Mouse (Mus musculus) embryonic facial prominence, embryonic 10.5 days (tissue): Measurements from ENCODE around the gene Snx17. TPM values are rescaled to one million over a fixed set of nuclear protein-coding genes. Genes with fewer than 3 reads are reported as not detected.

Experiments used
- DNase-seq: peaks from one replicate; pipeline ENCODE4 v3.0.0-alpha.2; 2017; ENCODE audit warnings: low spot score
- H3K27ac ChIP-seq: fragments of 300-500 bp; sonication (generic); replicated peaks from 2 replicates; pipeline ENCODE4 v1.5.1; 2016; ENCODE audit warnings: mild to moderate bottlenecking
- H3K27me3 ChIP-seq: fragments of 300-500 bp; sonication (generic); replicated peaks from 2 replicates; pipeline ENCODE4 v1.6.1; 2016; ENCODE audit warnings: low read depth, mild to moderate bottlenecking; ENCODE audit not compliant: poor library complexity, severe bottlenecking
- H3K36me3 ChIP-seq: fragments of 300-500 bp; sonication (generic); replicated peaks from 2 replicates; pipeline ENCODE4 v1.6.1; 2016; ENCODE audit warnings: mild to moderate bottlenecking, moderate library complexity
- H3K4me1 ChIP-seq: fragments of 300-500 bp; sonication (generic); 2 replicates; pipeline ENCODE4 v1.6.1; 2016
- H3K4me3 ChIP-seq: fragments of 300-500 bp; sonication (generic); 2 replicates; pipeline ENCODE4 v1.5.1; 2016; ENCODE audit warnings: mild to moderate bottlenecking, moderate library complexity
- H3K9me3 ChIP-seq: fragments of 300-500 bp; sonication (generic); 2 replicates; pipeline ENCODE4 v1.6.1; 2016; ENCODE audit warnings: mild to moderate bottlenecking
- WGBS: fragments of 180-500 bp; shearing (Covaris S2); methylation state at CpG from one replicate; pipeline ENCODE4 v1.1.7; 2016; 5-methylcytosine and 5-hydroxymethylcytosine counted together
- polyA plus RNA-seq: library from polyadenylated mRNA; unstranded; fragments of >200 nt; fragmentation: Nextera tagmentation; extraction: Ambion mirVana; gene quantifications from 2 replicates; pipeline ENCODE4 v1.2.1, GENCODE M21; 2016

Snx17 gene
- 125 and 127 TPM in 2 replicates for polyA plus RNA-seq

DNA sequence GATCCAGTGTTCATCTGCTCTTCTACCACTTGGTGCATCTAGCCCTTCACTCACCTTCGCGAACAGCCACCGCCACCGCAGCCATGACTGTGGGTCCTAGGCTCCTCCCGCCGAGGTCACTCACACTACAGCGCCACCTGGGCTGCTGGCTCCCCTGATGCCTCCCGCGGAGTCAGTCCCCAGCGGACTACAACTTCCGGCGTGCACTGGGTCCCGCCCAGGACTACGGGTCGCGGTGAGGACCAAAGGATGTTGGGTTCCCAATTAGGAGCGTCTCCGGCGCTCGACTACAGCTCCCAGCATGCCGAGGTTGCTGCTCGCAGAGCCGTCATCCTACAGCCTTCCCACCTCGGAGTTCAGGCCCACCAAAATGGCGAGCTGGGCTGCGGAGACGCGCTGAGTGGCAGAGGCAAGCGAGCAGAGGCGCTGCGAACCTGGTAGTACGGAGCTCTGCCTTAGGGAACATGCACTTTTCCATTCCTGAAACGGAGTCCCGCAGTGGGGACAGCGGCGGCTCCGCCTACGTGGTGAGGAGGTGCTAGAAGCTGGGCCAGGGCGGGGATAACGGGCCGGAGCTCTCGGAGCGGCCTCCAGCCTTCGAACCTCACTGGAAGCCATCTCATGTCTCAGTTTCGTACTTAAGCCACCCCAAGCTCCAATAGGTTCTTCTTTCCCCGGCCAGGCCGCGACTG is at the start of gene Snx17, which contains the start of gene Eif2b4:
Gene Snx17 (plus strand): TSS at position 289 of the 692 bp plus-strand sequence.
Gene Eif2b4 (minus strand): TSS at position 492 of the 692 bp plus-strand sequence.
- Histone ChIP-seq H3K4me3 (peak within 1 kb of the TSS; percentile 87), H3K9me3 (no peaks in the 10 kb centered on the region), H3K27me3 (no peaks in the 10 kb centered on the region), H3K4me1 (peaks cover 23% of the 10 kb centered on the region), H3K27ac (peak within 1 kb of the TSS; percentile 90), H3K36me3 (peaks cover 72% of the 10 kb centered on the region)
- under 1% methylated on average over 48 of the region's 48 CpGs for WGBS
- peak; percentile 99 for DNase-seq

DNA sequence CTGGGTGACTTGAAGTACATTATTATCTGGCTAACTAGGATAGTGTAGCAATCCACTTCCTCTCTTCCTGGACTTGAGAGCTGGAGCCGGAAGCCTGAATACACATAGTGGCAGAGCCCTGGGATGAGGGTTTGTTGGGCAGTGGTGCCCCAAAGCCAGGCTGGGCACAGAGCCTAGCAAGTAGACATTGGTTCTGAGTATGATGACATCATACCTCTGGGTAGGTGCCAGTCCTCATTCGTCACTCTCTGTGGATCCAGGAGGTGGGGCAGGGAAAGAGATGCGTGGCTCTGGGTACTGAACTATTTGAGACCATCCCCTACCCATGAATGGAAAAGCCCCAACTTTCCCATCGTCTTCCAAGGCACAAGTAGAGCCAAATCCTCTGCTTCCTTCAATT is 43.2 kb upstream of the Snx17 start:
- no peak for DNase-seq
- Histone ChIP-seq H3K27ac (no peak overlapping the region), H3K9me3 (no peaks in the 10 kb centered on the region), H3K27me3 (no peaks in the 10 kb centered on the region), H3K4me1 (peaks cover 10% of the 10 kb centered on the region), H3K4me3 (no peak overlapping the region), H3K36me3 (peaks cover 55% of the 10 kb centered on the region)
- WGBS, result 90% methylated on average over 4 of the region's 4 CpGs

DNA sequence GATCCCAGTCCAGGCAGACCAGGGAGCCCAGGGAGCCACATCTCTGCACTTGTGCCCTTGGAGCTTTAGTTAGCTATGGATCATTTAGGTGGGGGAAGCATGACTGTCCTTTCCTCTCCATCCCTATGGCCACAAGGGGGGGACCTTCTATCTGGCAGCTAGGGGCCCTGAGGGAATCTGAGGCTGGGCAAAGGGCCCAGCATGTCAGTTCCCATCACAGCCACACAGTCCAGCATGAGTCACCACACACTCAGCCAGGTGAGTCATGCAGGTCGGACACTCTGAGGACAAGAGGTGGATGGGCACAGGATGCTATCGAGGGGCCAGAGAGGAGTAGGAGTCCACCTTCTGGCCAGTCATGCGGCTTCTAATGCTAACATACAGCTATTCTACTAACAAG is 41.3 kb upstream of the Snx17 start:
- Histone ChIP-seq H3K4me3 (no peak overlapping the region), H3K27me3 (no peaks in the 10 kb centered on the region), H3K9me3 (no peaks in the 10 kb centered on the region), H3K4me1 (peaks cover 10% of the 10 kb centered on the region), H3K27ac (no peak overlapping the region), H3K36me3 (peaks cover 55% of the 10 kb centered on the region)
- DNase-seq, result no peak
- WGBS, result 90% methylated on average over 3 of the region's 3 CpGs

- H3K4me1 ChIP-seq, result peaks cover 10% of the 10 kb centered on the region
- no peaks in the 10 kb centered on the region for H3K27me3 ChIP-seq
- no peaks in the 10 kb centered on the region for H3K9me3 ChIP-seq
- 42% methylated on average over 6 of the region's 6 CpGs for WGBS
- H3K27ac ChIP-seq, result peak overlapping the region; percentile 84
- peaks cover 60% of the 10 kb centered on the region for H3K36me3 ChIP-seq
- peak overlapping the region; percentile 67 for H3K4me3 ChIP-seq
- DNase-seq, result no peak
Measured at GRCm38 (mm10) chr5:31153516-31154151, 39.4 kb upstream of the Snx17 start.

DNA sequence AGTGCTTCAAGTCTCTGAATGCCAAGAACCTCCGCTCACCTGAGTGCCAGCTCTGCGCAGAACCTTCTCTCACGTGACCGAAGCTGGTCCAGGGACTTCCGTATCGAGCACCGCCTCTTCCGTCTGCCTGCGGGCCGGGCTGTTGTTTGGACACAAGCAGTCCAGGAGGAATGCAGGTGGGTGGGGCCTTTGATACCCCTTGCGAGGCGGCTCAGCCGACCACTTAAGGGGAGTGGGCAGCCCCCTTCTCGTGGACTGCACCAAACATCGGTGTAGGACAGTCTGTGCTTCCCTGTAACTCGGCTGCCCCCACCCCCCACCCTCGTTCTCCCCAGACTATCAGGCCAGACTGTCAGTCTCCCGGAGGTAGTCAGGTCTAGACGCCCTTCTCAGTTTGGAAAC is 38.9 kb upstream of the Snx17 start, which contains the start of gene Mpv17:
Gene Mpv17 (minus strand): TSS at position 100 of the 402 bp plus-strand sequence.
- DNase-seq, result peak; percentile 89
- peaks cover 10% of the 10 kb centered on the region for H3K4me1 ChIP-seq
- H3K27ac ChIP-seq, result peak within 1 kb of the TSS; percentile 84
- peaks cover 63% of the 10 kb centered on the region for H3K36me3 ChIP-seq
- no peaks in the 10 kb centered on the region for H3K9me3 ChIP-seq
- WGBS, result under 1% methylated on average over 19 of the region's 19 CpGs
- peak within 1 kb of the TSS; percentile 67 for H3K4me3 ChIP-seq
- H3K27me3 ChIP-seq, result no peaks in the 10 kb centered on the region

DNA sequence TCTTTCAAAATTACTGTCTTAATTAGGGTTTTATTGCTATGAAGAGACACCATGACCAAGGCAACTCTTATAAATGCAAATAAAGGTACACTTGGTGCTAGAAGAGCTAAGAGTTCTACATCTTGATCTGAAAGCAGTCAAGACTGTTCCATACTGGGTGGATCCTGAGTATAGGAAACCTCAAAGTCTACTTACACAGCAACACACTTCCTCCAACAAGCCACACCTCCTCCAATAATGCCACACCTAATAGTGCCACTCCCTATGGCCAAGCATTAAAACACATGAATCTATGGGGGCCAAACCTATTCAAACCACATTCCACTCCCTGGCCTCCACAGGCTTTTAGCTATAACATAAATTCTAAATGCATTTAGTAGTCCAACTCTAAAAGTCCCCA is 30.6 kb upstream of the Snx17 start:
- Histone ChIP-seq H3K4me3 (no peak overlapping the region), H3K27ac (no peak overlapping the region), H3K36me3 (peaks cover 100% of the 10 kb centered on the region), H3K4me1 (no peaks in the 10 kb centered on the region), H3K9me3 (no peaks in the 10 kb centered on the region), H3K27me3 (no peaks in the 10 kb centered on the region)
- no peak for DNase-seq

GRCm38 (mm10) chr5:31164878-31165277 is 28.1 kb upstream of the Snx17 start:
- Histone ChIP-seq H3K4me1 (no peaks in the 10 kb centered on the region), H3K4me3 (no peak overlapping the region), H3K9me3 (no peaks in the 10 kb centered on the region), H3K27me3 (no peaks in the 10 kb centered on the region), H3K36me3 (peaks cover 100% of the 10 kb centered on the region), H3K27ac (no peak overlapping the region)
- 94% methylated on average over 1 of the region's 1 CpGs for WGBS
- no peak for DNase-seq

DNA sequence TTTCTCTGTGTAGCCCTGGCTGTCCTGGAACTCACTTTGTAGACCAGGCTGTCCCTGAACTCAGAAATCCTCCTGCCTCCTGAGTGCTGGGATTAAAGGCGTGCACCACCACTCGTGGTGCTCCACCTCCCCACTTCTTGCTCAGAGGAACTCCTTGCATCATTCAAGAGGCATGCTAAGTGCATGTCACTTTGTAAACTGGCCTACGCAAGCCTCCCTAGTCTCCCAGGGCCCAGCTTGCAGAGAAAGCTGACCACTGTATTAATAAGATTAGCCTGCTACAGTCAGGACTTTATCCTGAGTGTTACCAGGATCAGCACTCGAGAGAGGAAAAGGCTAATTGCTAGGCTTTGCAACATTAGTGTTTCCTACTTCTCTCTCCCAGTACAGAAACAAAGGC is 24.4 kb upstream of the Snx17 start:
- Histone ChIP-seq H3K4me3 (no peak overlapping the region), H3K36me3 (peaks cover 99% of the 10 kb centered on the region), H3K27me3 (no peaks in the 10 kb centered on the region), H3K27ac (no peak overlapping the region), H3K9me3 (no peaks in the 10 kb centered on the region), H3K4me1 (no peaks in the 10 kb centered on the region)
- DNase-seq, result no peak
- 90% methylated on average over 4 of the region's 4 CpGs for WGBS

DNA sequence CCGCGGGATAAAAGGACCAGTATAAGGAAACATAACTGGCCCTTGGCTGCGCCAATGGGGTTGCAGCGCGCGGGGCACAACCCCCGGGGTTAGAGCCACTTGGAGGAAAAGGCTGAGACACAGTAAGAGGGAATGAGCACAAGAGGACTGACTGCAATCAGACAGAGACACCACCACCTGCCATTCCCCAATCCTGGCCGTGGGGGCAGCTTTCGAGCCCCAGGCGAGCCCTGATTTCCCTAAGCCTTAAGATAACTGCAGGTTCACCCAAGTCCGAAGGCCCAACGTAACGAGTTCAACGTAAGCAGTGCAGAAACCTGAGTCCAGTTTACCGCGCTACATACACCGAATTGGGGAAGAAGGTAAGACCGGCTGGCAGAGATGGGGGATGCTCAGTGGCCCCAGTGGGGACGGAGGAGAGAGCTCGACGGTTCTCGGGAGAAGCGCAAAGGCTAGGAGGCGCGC is 13.7 kb upstream of the Snx17 start:
- Histone ChIP-seq H3K27ac (peak overlapping the region; percentile 94), H3K36me3 (peaks cover 24% of the 10 kb centered on the region), H3K4me3 (peak overlapping the region; percentile 71), H3K4me1 (peaks cover 12% of the 10 kb centered on the region; the same call in 1 of the 2 replicates), H3K27me3 (no peaks in the 10 kb centered on the region), H3K9me3 (no peaks in the 10 kb centered on the region)
- DNase-seq, result peak; percentile 59
- WGBS, result under 1% methylated on average over 25 of the region's 25 CpGs

GRCm38 (mm10) chr5:31179766-31180630 is 13.0 kb upstream of the Snx17 start, which contains the start of the genes Gm29609 and Gtf3c2:
Gene Gm29609 (minus strand): TSS chr5:31179911.
Gene Gtf3c2 (minus strand): TSS chr5:31180144.
- H3K27me3 ChIP-seq, result no peaks in the 10 kb centered on the region
- DNase-seq, result peak; percentile 94
- H3K9me3 ChIP-seq, result no peaks in the 10 kb centered on the region
- H3K4me1 ChIP-seq, result peaks cover 12% of the 10 kb centered on the region; the same call in 1 of the 2 replicates
- peak within 1 kb of the TSS; percentile 71 for H3K4me3 ChIP-seq
- WGBS, result under 1% methylated on average over 59 of the region's 59 CpGs
- H3K27ac ChIP-seq, result peak within 1 kb of the TSS; percentile 94
- H3K36me3 ChIP-seq, result peaks cover 17% of the 10 kb centered on the region

- Histone ChIP-seq H3K36me3 (peaks cover 14% of the 10 kb centered on the region), H3K27me3 (no peaks in the 10 kb centered on the region), H3K4me1 (peaks cover 12% of the 10 kb centered on the region; the same call in 1 of the 2 replicates), H3K27ac (no peak overlapping the region), H3K9me3 (no peaks in the 10 kb centered on the region), H3K4me3 (peak overlapping the region; percentile 71; the same call in 1 of the 2 replicates)
- no peak for DNase-seq
- WGBS, result 92% methylated on average over 9 of the region's 9 CpGs
Measured at GRCm38 (mm10) chr5:31181183-31181770, 11.8 kb upstream of the Snx17 start.

DNA sequence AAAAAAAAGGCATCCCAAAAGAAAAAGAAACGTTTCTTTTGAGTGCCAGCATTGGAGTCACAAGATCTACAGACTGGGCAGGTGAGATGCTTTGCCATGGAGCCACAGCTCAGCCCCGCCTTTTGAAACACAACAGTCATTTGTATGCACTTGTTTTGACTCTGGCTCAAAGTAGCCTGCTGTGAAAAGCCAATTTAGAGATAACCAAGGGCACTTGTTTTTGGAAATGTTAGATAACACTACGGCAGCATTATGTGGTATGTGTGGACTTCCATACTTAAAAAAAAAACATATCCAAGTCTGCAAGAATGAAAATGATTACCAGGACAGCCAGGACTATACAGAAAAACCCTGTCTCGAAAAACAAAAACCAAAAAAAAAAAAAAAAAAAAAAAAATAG is 9.3 kb upstream of the Snx17 start:
- Histone ChIP-seq H3K4me1 (peaks cover 10% of the 10 kb centered on the region; the same call in 1 of the 2 replicates), H3K36me3 (peaks cover 25% of the 10 kb centered on the region), H3K9me3 (no peaks in the 10 kb centered on the region), H3K4me3 (no peak overlapping the region), H3K27ac (no peak overlapping the region), H3K27me3 (no peaks in the 10 kb centered on the region)
- WGBS, result 67% methylated on average over 4 of the region's 4 CpGs
- DNase-seq, result no peak
